Mouse (Mus musculus) heart, adult 2 months (tissue): ENCODE measurements around the gene Sdk2. TPM values are rescaled to one million over a fixed set of nuclear protein-coding genes. Genes with fewer than 3 reads are reported as not detected.

ENCODE experiments used
- DNase-seq, 2 experiments: peaks; one replicate each; pipeline ENCODE4 v3.0.0; 2021
- H3K27ac ChIP-seq: fragments of 200-600 bp; 2 replicates; pipeline ENCODE4 v1.8.1; 2022
- H3K27me3 ChIP-seq: fragments of 200-500 bp; 2 replicates; pipeline ENCODE4 v1.6.1; 2012; ENCODE audit warnings: mild to moderate bottlenecking, low read length, inconsistent platforms, mixed read lengths; ENCODE audit not compliant: control insufficient read depth, insufficient read depth
- H3K36me3 ChIP-seq: fragments of 200-500 bp; 2 replicates; pipeline ENCODE4 v1.6.1; 2012; ENCODE audit warnings: low read length, inconsistent platforms; ENCODE audit not compliant: control insufficient read depth, insufficient read depth
- H3K4me1 ChIP-seq: fragments of 200-500 bp; 2 replicates; pipeline ENCODE4 v1.6.1; 2011; ENCODE audit warnings: low read length; ENCODE audit not compliant: control insufficient read depth, insufficient read depth
- H3K4me3 ChIP-seq: fragments of 200-600 bp; 2 replicates; pipeline ENCODE4 v1.8.1; 2022
- H3K79me2 ChIP-seq: fragments of 200-500 bp; replicated peaks from 2 replicates; pipeline ENCODE4 v1.6.1; 2012; ENCODE audit warnings: mild to moderate bottlenecking, inconsistent platforms, low read length, moderate library complexity, mixed read lengths; ENCODE audit not compliant: control insufficient read depth, insufficient read depth
- H3K9ac ChIP-seq: fragments of 200-500 bp; 2 replicates; pipeline ENCODE4 v1.6.1; 2012; ENCODE audit warnings: low read depth, mild to moderate bottlenecking, control low read depth, inconsistent platforms, low read length, mixed read lengths
- CTCF ChIP-seq: fragments of 200-600 bp; IDR thresholded peaks from 2 replicates; pipeline ENCODE4 v1.8.1; 2022; ENCODE audit warnings: antibody characterized with exemption, mild to moderate bottlenecking, moderate library complexity
- EP300 ChIP-seq: fragments of 200-500 bp; IDR thresholded peaks from 2 replicates; pipeline ENCODE4 v1.6.1; 2011; ENCODE audit warnings: low read depth, low read length, control low read depth; ENCODE audit not compliant: insufficient read depth
- POLR2A ChIP-seq: fragments of 200-500 bp; IDR thresholded peaks from 2 replicates; pipeline ENCODE4 v1.6.1; 2011; ENCODE audit warnings: mild to moderate bottlenecking, low read depth, low read length, control low read depth; ENCODE audit not compliant: insufficient read depth
- WGBS: fragments of 180-500 bp; shearing (Covaris S2); methylation state at CpG from one replicate; pipeline ENCODE4 v1.1.7; 2018; 5-methylcytosine and 5-hydroxymethylcytosine counted together
- intact Hi-C: fragments of 180-260 bp; cut with DNase I; formaldehyde crosslinking; loops from one replicate; pipeline ENCODE4 v1.15.1; 2025
- polyA plus RNA-seq: library from polyadenylated mRNA; depleted of rRNA; stranded (reverse); fragments of >200 nt; gene quantifications from 2 replicates; pipeline ENCODE4 v1.2.3, GENCODE M21; 2012
- total RNA-seq, 2 experiments: library from RNA; stranded (reverse); gene quantifications; 2 replicates each; pipeline ENCODE4 v1.2.3; 2021

Gene Sdk2
- total and polyA plus RNA-seq, 3 experiments = 0.49 to 1.9 (median 1.5) TPM

DNA sequence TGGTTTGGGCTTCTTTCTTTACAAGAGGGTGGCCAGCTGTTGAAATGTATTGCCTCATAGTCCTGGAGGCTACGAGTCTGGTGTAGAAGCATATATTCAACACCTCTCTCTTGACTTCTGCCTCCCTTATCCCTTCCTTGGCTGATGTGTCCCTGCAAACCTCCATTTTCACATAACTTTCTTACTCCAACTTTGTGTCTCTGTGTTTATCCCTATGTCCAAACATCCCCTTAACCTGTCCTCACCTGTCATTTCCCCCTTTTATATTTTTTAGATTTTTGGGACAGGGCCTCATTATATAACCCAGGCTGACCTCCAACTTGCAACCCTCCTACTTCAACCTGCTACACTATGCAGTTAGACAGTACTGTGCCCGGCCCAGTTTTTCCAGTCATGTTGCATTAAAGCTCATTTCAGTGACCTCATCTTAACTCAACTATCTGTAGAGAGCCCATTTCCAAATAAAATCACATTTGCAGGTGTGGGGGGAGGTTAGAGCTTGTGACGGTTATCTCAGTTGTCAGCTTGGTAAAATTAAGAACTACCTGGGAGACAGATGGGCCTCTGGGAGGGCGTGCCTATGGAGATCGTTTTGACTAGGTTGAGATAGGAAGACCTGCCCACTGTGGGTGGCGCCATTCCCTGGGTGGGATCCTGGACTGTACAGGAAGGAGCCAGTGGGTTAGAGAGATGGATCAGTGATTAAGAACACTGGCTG lies 302.6 kb downstream of the Sdk2 start:
- Histone ChIP-seq H3K9ac (no peak overlapping the region), H3K27ac (no peak overlapping the region), H3K4me1 (peaks cover 6% of the 10 kb centered on the region), H3K4me3 (no peak overlapping the region), H3K36me3 (no peaks in the 10 kb centered on the region), H3K79me2 (no peaks in the 10 kb centered on the region), H3K27me3 (no peaks in the 10 kb centered on the region)
- no peak for DNase-seq
- 92% methylated on average over 6 of the region's 6 CpGs for WGBS
- no peak for TF ChIP-seq EP300
- no peak for TF ChIP-seq POLR2A
- TF ChIP-seq CTCF = no peak
- intact Hi-C loops = no loop called here

GRCm38 (mm10) chr11:113763449-113763848 lies 303.4 kb downstream of the Sdk2 start:
- Histone ChIP-seq H3K9ac (no peak overlapping the region), H3K27me3 (no peaks in the 10 kb centered on the region), H3K27ac (no peak overlapping the region), H3K36me3 (no peaks in the 10 kb centered on the region), H3K79me2 (no peaks in the 10 kb centered on the region), H3K4me1 (peaks cover 6% of the 10 kb centered on the region), H3K4me3 (no peak overlapping the region)
- TF ChIP-seq POLR2A = no peak
- TF ChIP-seq CTCF = no peak
- TF ChIP-seq EP300 = no peak
- no peak for DNase-seq
- intact Hi-C loops = no loop called here
- 63% methylated on average over 5 of the region's 5 CpGs for WGBS

DNA sequence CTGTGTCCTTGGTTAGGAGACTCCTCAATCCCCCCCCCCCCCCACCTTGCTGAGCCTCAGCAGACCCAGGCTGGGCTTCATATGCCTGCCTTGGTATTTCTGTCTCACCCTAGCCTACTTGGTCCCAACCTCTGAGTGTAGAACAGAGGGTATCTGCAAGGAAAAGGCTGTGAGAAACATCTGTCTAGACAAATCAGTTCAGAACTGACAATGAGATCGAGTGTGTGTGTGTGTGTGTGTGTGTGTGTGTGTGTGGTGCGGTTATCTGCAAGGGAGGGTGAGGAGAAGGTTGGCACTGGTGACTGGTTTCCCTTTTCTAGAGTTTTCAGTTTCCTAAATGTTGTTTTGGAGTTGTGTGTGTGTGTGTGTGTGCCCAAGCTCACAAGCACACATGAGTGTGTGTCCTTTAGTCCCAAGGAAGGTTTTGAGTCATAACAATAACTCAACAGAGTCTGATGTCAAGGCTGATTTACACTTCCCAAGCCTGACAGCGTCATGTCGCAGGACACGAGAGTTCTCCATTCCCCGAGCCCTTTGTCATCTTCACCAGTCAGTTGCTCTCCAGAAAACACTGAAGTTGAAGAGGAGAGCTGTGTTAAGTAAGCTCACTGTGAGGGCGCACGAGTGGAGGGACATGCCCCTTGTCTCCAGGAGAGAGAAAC lies 304.6 kb downstream of the Sdk2 start:
- intact Hi-C loops = no loop called here
- H3K4me3 ChIP-seq = no peak overlapping the region
- H3K27me3 ChIP-seq = no peaks in the 10 kb centered on the region
- H3K36me3 ChIP-seq = no peaks in the 10 kb centered on the region
- H3K79me2 ChIP-seq = no peaks in the 10 kb centered on the region
- H3K27ac ChIP-seq = no peak overlapping the region
- no peak for DNase-seq
- TF ChIP-seq CTCF (no peak), EP300 (no peak), POLR2A (no peak)
- H3K4me1 ChIP-seq = peaks cover 3% of the 10 kb centered on the region
- 77% methylated on average over 8 of the region's 8 CpGs for WGBS
- H3K9ac ChIP-seq = no peak overlapping the region

DNA sequence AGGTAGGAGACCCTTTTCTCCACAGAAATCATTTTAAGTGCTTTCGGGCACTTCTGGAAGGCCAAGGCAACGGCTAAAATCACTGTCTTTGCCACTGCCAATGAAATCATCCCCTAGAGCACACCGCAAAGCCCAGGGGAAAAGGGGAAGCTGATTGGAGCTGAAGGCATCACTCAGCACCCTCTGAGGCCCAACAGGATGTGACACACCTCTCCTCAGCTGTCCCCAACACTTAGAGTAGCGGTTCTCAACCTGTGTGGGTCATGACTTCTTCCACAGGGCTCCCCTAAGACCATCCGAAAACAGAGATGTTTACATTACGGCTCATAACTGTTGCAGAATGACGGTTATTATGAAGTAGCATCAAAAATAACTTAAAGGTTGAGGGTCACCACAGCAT lies 305.2 kb downstream of the Sdk2 start:
- Histone ChIP-seq H3K27me3 (no peaks in the 10 kb centered on the region), H3K4me1 (no peaks in the 10 kb centered on the region), H3K9ac (no peak overlapping the region), H3K4me3 (no peak overlapping the region), H3K79me2 (no peaks in the 10 kb centered on the region), H3K27ac (no peak overlapping the region), H3K36me3 (no peaks in the 10 kb centered on the region)
- 74% methylated on average over 7 of the region's 7 CpGs for WGBS
- no peak for DNase-seq
- TF ChIP-seq POLR2A (no peak), EP300 (no peak)
- intact Hi-C loops = no loop called here

GRCm38 (mm10) chr11:113760476-113760875 lies 306.4 kb downstream of the Sdk2 start:
- Histone ChIP-seq H3K9ac (no peak overlapping the region), H3K27me3 (no peaks in the 10 kb centered on the region), H3K79me2 (no peaks in the 10 kb centered on the region), H3K27ac (no peak overlapping the region), H3K4me3 (no peak overlapping the region), H3K4me1 (no peaks in the 10 kb centered on the region), H3K36me3 (no peaks in the 10 kb centered on the region)
- WGBS = 70% methylated on average over 7 of the region's 7 CpGs
- DNase-seq = no peak
- intact Hi-C loops = no loop called here
- no peak for TF ChIP-seq EP300
- TF ChIP-seq POLR2A = no peak
- TF ChIP-seq CTCF = no peak

DNA sequence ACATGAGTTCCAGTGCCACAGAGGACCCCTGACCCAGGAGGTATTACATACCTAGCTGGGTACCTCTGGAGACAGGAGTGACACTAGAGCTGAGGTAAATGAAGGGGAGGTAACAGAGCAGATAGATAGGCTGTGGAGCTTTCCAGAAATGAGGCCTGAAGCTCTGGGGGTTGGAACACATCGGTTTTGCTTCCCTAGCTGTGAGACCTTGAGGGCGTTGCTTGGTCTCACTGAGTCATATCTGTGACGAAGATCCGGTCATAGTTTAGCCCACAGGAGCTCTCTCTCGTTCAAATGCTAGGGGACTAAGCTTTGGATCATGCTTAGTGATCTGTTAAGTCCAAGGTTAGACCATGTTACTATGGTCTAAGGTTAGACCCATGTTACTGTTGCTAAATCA lies 308.0 kb downstream of the Sdk2 start:
- no peaks in the 10 kb centered on the region for H3K4me1 ChIP-seq
- H3K27me3 ChIP-seq = no peaks in the 10 kb centered on the region
- H3K9ac ChIP-seq = no peak overlapping the region
- H3K27ac ChIP-seq = no peak overlapping the region
- DNase-seq = no peak
- H3K79me2 ChIP-seq = no peaks in the 10 kb centered on the region
- H3K36me3 ChIP-seq = no peaks in the 10 kb centered on the region
- TF ChIP-seq POLR2A = no peak
- TF ChIP-seq EP300 = no peak
- no peak for TF ChIP-seq CTCF
- no peak overlapping the region for H3K4me3 ChIP-seq
- WGBS = 89% methylated on average over 5 of the region's 5 CpGs
- intact Hi-C loops = no loop called here
